Mouse (Mus musculus) Patski (cell line): Measurements from ENCODE around the gene Mitf. TPM values are rescaled to one million over a fixed set of nuclear protein-coding genes. Genes with fewer than 3 reads are reported as not detected.

Experiments used
- ATAC-seq: fragments of 100-300 bp; one replicate; pipeline ENCODE4 v1.8.0; 2021
- CTCF ChIA-PET: fragments of 350-600 bp; sonication (Branson Sonifier 250); formaldehyde crosslinking; loops from one replicate; lab custom pipeline; 2022; ENCODE audit warnings: inconsistent platforms; lab: Charles Lee
- POLR2A ChIA-PET: fragments of 350-600 bp; sonication (Branson Sonifier 250); formaldehyde crosslinking; loops from one replicate; lab custom pipeline; 2022; ENCODE audit warnings: antibody characterized with exemption, inconsistent platforms; lab: Charles Lee
- DNase-seq: peaks from one replicate; pipeline ENCODE4 v3.0.0-alpha.2; 2011; ENCODE audit warnings: low read depth, low spot score
- H3K27me3 ChIP-seq: fragments of 371-371 bp; one replicate; pipeline ENCODE4 v1.5.1; 2021
- CTCF ChIP-seq: fragments of 100-300 bp; IDR thresholded peaks from one replicate; pipeline ENCODE4 v1.5.1; 2021
- in situ Hi-C: fragments of 300-500 bp; cut with MboI; formaldehyde crosslinking; loops from 3 replicates; pipeline ENCODE4 v1.11.1; 2018; ENCODE audit warnings: low pct_unique_long_range_greater_than_20kb, mixed read lengths
- polyA plus RNA-seq: library from polyadenylated mRNA; unstranded; gene quantifications from one replicate; pipeline ENCODE4 v1.2.3, GENCODE M21; 2021

The Mitf gene
- polyA plus RNA-seq, 1 experiment from 2014 or later = 11.2 TPM

DNA sequence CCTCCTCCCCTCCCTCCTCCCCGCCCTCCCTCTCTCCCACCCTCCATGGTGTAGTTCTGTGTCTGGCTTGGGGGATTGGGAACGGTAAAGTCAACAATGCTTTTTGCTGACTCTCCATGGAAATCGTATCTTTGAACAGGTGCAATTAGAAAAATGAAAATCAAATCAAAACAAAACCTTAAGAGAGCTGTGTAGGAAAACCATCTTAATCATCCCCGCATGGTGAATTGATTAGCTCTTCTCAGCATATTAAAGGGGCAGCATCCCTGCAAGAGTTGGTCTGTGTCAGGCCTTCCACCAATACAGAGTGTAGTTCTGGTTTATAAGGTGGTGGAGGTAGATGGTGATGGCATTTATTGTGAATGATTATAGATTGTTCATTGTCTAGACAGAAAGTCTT is 20.0 kb upstream of the Mitf start:
- DNase-seq (no peak), ATAC-seq (no peak)
- ChIA-PET CTCF (no interaction called here), POLR2A (interaction anchor here (1.1 kb wide), 1 partner anchor 216 kb away, joined by 3 read pairs; no protein-coding TSS in a partner anchor)
- TF ChIP-seq CTCF = no peak
- in situ Hi-C loops = no loop called here
- no peaks in the 10 kb centered on the region for H3K27me3 ChIP-seq

GRCm38 (mm10) chr6:97788361-97788974 is 18.4 kb upstream of the Mitf start:
- no peak for TF ChIP-seq CTCF
- CTCF ChIA-PET = interaction anchor here (1.1 kb wide), 1 partner anchor 11 kb away, joined by 3 read pairs; no protein-coding TSS in a partner anchor
- POLR2A ChIA-PET = no interaction called here
- DNase-seq = no peak
- no peak for ATAC-seq
- no peaks in the 10 kb centered on the region for H3K27me3 ChIP-seq
- in situ Hi-C loops = no loop called here

DNA sequence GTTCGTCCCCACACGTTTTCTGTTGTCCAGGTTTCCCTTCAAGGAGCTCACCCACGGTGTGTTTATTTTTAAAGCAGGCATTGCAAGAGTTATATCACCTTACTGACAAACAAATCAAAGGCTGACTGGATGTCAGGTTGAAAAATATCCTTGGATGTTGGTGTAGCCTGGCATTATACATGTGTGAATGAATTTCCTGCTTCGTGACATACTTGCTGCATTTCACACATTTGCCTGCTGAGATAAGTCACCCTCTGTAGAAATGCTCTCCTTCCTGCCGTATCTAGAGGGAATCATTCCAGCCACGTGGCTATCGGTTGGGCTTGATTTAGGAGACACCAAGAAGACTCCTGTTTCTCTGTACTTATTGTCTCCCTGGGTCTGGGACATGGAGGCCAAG is 17.2 kb upstream of the Mitf start:
- DNase-seq (no peak), ATAC-seq (no peak)
- CTCF ChIA-PET = interaction anchor here (1.1 kb wide), 1 partner anchor 12 kb away, joined by 3 read pairs; no protein-coding TSS in a partner anchor
- no peaks in the 10 kb centered on the region for H3K27me3 ChIP-seq
- in situ Hi-C loops = no loop called here
- TF ChIP-seq CTCF = no peak
- POLR2A ChIA-PET = no interaction called here

- TF ChIP-seq CTCF = peak; percentile 58
- ChIA-PET CTCF (interaction anchor here (1.0 to 1.9 kb wide), 6 partner anchors 9 to 161 kb away, joined by 3 to 4 read pairs (median 3); no protein-coding TSS in a partner anchor), POLR2A (no interaction called here)
- in situ Hi-C loops = no loop called here
- DNase-seq = no peak
- ATAC-seq = no peak
- H3K27me3 ChIP-seq = no peaks in the 10 kb centered on the region
Measured at GRCm38 (mm10) chr6:97792104-97792503, 14.7 kb upstream of the Mitf start.

DNA sequence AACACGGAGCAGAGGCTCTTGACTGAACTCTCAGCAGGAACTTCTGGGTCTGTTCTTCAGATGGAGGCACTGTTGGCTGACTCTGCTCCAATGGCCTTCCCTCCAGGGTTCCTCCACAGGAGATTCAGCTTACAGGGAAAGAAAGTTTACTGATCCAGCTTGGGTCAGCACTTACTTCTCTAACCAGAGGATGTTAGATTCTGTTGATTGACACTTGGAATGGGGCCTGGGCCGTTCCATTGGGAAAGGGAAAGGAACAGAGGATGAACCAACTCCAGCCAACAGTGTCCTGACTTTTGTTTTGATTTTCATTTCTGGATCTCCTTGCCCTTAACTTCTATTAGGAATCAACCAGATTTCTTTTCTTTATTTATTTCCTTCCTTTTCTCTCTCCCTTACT is 11.7 kb upstream of the Mitf start:
- in situ Hi-C loops = no loop called here
- no peak for TF ChIP-seq CTCF
- POLR2A ChIA-PET = no interaction called here
- no peak for DNase-seq
- no peaks in the 10 kb centered on the region for H3K27me3 ChIP-seq
- CTCF ChIA-PET = interaction anchor here (1.7 kb wide), 1 partner anchor 10 kb away, joined by 4 read pairs; no protein-coding TSS in a partner anchor
- no peak for ATAC-seq

- TF ChIP-seq CTCF = no peak
- ChIA-PET POLR2A (no interaction called here), CTCF (no interaction called here)
- DNase-seq = no peak
- H3K27me3 ChIP-seq = no peaks in the 10 kb centered on the region
- in situ Hi-C loops = no loop called here
- ATAC-seq = no peak
Measured at GRCm38 (mm10) chr6:97800615-97801014, 6.2 kb upstream of the Mitf start.

DNA sequence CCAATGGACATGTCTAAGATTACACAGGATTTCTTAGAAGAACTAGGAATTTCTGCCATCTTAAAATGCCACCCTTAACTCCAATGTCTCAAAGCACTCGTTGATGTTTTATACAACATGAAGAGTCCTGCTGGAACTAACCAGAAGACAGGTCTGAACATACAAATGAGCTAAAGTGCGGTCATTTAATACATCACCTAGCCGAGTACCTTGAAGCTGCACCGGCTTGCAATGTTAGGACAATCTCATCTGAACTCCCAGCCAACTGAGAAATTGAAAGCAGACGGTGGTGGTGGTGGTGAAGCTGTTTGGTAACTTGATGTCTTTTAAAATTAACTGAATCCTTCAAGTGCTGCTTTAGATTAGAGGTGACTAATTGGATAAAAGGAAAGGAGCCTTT is 801 bp upstream of the Mitf start:
- no peaks in the 10 kb centered on the region for H3K27me3 ChIP-seq
- CTCF ChIA-PET = interaction anchor here (1.1 to 3.3 kb wide), 5 partner anchors 10 to 197 kb away, joined by 4 to 19 read pairs (median 5); no protein-coding TSS in a partner anchor
- in situ Hi-C loops = no loop called here
- no peak for TF ChIP-seq CTCF
- ATAC-seq (no peak), DNase-seq (no peak)
- POLR2A ChIA-PET = no interaction called here

DNA sequence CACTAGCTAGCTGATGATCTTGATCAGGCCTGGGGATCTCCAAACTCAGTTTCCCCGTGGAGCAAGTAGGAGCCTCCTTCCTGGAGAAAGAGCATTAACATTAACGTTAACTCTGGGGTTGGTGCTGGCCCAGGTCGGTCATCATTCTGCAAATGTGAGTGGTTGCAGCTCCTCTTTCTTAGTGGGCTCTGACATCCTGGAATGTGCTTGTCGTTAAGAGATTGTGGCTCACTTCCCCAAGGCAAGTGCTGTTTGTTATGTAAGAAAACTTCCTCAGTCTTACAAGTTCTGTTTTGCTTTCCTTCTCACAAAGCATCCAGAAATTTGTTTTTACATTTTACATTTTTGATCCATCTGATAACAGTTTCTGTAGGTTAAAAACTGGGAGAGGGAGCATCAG is 7.3 kb downstream of the Mitf start:
- no peak for TF ChIP-seq CTCF
- no peak for DNase-seq
- in situ Hi-C loops = no loop called here
- no peak for ATAC-seq
- CTCF ChIA-PET = no interaction called here
- POLR2A ChIA-PET = no interaction called here
- H3K27me3 ChIP-seq = no peaks in the 10 kb centered on the region

DNA sequence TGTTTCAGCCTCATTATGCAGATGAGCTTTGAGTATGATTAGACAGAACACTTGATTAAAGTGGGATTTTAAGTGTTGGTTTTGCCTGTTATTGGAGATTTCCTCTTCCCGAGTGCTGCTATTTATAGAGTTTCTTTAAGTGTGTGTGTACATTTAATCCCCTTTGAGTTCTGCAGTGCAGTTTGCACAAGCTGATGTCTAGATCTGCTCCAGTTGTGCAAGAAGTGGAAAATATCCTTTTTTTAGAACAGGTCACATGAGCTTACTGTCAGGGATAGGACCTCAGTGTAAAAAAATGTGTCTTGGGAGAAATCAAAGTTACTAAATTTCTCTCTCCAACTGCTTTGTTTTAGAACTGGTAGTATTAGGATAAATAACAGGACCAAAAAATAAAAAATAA is 8.9 kb downstream of the Mitf start:
- CTCF ChIA-PET = interaction anchor here (0.8 to 3.5 kb wide), 2 partner anchors 9 to 103 kb away, joined by 3 to 19 read pairs; partner anchors contain the start of gene Mitf
- no peak for DNase-seq
- POLR2A ChIA-PET = interaction anchor here (0.6 to 1.5 kb wide), 2 partner anchors 8 to 9 kb away, joined by 3 to 4 read pairs; no protein-coding TSS in a partner anchor
- TF ChIP-seq CTCF = no peak
- no peak for ATAC-seq
- in situ Hi-C loops = no loop called here
- no peaks in the 10 kb centered on the region for H3K27me3 ChIP-seq

DNA sequence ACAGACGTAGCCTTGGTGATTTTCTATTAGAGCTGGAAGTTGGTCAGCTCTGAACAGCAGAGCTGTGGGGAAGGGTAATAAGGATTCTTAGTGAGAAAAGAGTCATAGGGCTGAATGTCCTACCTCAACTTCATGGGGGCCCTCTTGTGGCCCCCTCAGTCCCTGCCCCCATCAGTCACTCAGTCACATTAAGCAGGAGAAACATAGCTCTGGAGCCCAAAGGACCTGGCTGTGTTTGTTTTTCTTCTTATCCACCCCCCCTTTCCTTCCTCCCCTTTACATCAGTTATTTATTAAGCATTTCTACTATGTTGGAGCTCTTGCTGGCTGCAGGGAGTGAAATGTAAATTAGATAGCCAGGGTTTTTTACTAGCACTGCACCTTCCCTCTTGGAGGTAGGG is 10.0 kb downstream of the Mitf start:
- CTCF ChIA-PET = interaction anchor here (1.1 to 3.5 kb wide), 3 partner anchors 10 to 25 kb away, joined by 3 to 19 read pairs (median 3); partner anchors contain the start of gene Mitf
- ATAC-seq = peak; percentile 44
- no peak for DNase-seq
- in situ Hi-C loops = no loop called here
- POLR2A ChIA-PET = interaction anchor here (1.5 kb wide), 1 partner anchor 9 kb away, joined by 4 read pairs; no protein-coding TSS in a partner anchor
- no peaks in the 10 kb centered on the region for H3K27me3 ChIP-seq
- no peak for TF ChIP-seq CTCF

DNA sequence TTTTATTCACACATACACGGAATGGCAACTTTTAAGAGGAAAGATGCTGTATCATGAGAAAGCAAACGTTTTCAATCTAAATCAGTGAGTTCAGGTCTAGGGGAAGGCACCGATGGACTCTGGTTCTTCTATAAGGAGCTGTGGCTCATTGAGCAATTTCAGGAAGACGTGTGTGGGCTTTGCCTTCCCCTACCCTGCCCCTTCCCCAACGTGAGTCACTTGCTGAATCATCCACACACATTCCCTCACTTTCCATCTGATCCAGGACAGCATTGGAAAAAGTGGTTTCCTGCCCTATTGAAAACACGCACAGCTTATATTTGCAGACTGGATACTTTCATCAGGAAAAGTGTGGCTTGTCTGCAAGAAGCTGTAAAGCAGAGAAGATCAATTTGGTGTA is 11.3 kb downstream of the Mitf start:
- ATAC-seq = peak; percentile 25
- no peak for TF ChIP-seq CTCF
- ChIA-PET POLR2A (no interaction called here), CTCF (interaction anchor here (1.0 to 3.5 kb wide), 2 partner anchors 10 to 12 kb away, joined by 4 to 19 read pairs; partner anchors contain the start of gene Mitf)
- no peaks in the 10 kb centered on the region for H3K27me3 ChIP-seq
- in situ Hi-C loops = no loop called here
- no peak for DNase-seq
